Mouse (Mus musculus) sigmoid colon, adult 10 weeks (tissue): ENCODE data around the gene Mroh7. TPM values are rescaled to one million over a fixed set of nuclear protein-coding genes. Genes with fewer than 3 reads are reported as not detected.

Experiments used
- polyA plus RNA-seq: library from polyadenylated mRNA; stranded (reverse); fragments of 350-450 nt; fragmentation: Illumina TruSeq; extraction: RNeasy Lipid Tissue Mini Kit (QIAGEN cat#74804); gene quantifications from one replicate; pipeline ENCODE4 v1.2.3, GENCODE M21; 2014; ENCODE audit warnings: low read depth, low replicate concordance

Mroh7 gene
- not detected for polyA plus RNA-seq

DNA sequence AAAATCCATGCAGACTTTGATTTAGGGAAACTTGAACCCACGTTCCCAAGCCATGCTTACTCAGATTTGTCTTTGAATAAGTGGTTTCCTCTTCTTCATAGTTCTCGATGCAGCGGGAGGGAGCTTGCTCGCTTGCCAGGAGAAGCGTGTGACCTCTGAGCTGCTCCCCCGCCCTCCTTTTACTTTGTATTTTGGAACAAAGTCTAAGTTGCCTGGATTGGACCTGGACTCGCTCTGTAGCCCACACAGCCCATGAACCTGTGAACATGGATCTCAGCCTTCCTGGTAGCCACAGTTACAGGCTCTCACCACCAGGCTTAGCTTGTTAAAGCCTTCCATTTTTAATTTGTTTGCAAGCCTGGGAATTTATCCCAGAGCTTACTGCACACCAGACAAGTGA is at the start of gene Mroh7:
Gene Mroh7, minus strand, starts transcription at position 112 of the 400 bp plus-strand sequence.

GRCm38 (mm10) chr4:106733636-106734035 is 2.9 kb upstream of the Mroh7 start, which contains the start of gene Fam151a:
Gene Fam151a (plus strand): TSS chr4:106733889.

GRCm38 (mm10) chr4:106678442-106679118 is 52.1 kb downstream of the Mroh7 start, which contains the start of gene Ttc4:
Gene Ttc4 (minus strand): TSS chr4:106678944.

GRCm38 (mm10) chr4:106650833-106651527 is 79.7 kb downstream of the Mroh7 start, which contains the start of gene Pars2:
Gene Pars2 (plus strand): TSS chr4:106651069.

Other genes starting within 250 kb of the Mroh7 start
- gene Bsnd, start 238.6 kb downstream of the Mroh7 start, polyA plus RNA-seq: not detected
- 5.1 TPM for gene Dhcr24, start 169.9 kb downstream of the Mroh7 start, polyA plus RNA-seq
- gene Lexm, start 113.7 kb downstream of the Mroh7 start, polyA plus RNA-seq: not detected
- 4.9 TPM for gene Ttc22, start 108.5 kb downstream of the Mroh7 start, polyA plus RNA-seq
- 2.3 TPM for gene Pars2, start 79.9 kb downstream of the Mroh7 start, polyA plus RNA-seq
- gene Ttc4, start 52.0 kb downstream of the Mroh7 start, polyA plus RNA-seq: 49.4 TPM
- not detected for gene Fam151a, start 3.0 kb upstream of the Mroh7 start, polyA plus RNA-seq
- gene Acot11, start 74.1 kb upstream of the Mroh7 start, polyA plus RNA-seq: 9.9 TPM
- gene Ssbp3, start 179.8 kb upstream of the Mroh7 start, polyA plus RNA-seq: 107 TPM